Mouse (Mus musculus) lung, postnatal 14 days (tissue): Measurements from ENCODE around the gene Sptlc2.

Experiments
- DNase-seq: peaks from one replicate; pipeline ENCODE4 v3.0.0; 2021

Gene Sptlc2

DNA sequence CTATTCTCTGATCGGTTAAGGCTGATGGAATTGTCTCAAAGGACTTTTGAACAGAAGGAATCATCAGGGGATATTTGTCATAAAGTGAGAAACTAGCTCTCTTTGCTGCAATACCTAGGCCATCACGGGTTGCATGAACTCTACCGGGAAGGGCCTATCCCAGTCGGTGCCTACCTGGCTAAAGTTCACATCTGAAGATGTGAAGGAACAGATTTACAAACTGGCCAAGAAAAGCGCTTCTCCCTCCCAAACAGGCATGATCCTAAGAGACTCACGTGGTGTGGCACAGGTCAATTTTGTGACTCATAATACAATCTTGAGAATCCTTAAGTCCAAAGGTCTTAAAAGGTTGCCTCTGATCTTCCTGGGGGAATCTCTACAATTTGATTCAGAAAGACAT lies 6.2 kb upstream of the Sptlc2 start:
- DNase-seq: no peak

DNA sequence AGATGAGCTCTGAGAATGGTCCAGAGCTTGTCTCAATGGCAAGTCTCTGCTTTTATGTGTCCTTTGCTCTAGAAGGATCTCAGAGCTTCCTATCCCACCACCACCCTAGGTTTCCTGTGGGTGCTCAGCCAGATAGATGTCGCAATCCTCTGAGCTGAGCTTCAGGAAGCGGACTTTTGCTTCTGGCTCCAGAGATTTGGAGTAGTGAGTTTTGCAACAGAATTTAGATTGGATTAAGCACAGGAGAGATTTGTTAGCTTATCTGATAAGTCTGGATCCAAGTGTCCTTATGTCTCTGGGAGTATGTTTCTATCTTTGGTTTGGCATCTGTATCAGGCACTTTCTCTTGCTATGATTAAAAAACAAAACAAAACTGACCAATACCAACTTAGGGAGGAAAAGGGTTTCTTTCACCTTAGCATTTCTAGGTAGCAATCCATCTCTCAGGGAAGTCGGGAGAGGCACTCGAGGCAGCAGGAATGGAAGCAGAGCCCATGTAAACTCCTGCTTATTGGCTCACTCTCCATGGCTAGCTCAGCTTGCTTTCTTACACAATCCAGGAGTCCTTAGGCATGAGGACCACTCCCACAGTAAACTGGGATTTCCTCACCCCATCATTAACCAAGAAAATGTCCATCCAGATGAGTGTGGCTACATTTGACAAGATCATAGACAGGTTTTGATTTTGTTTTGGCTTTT lies 5.4 kb upstream of the Sptlc2 start:
- DNase-seq: peak; percentile 48

DNA sequence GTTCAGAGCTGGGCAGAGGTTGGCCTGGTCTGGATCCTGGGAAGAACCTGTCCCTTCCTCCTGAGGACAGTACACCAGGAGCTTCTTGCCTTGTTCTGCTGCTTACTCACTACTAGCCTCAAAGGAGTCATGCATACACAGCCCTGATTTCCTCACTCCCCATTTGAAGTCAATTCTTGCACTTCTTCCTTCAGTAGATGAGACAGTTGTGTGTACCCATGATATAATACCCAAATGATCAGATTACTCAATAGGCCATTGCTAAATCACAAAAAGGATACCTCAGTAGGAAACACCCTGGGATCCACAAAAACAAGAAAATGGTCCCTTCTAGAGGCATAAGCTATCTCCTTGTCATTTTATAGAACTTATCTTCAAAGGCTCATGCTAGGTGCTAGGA lies 3.2 kb upstream of the Sptlc2 start:
- no peak for DNase-seq

DNA sequence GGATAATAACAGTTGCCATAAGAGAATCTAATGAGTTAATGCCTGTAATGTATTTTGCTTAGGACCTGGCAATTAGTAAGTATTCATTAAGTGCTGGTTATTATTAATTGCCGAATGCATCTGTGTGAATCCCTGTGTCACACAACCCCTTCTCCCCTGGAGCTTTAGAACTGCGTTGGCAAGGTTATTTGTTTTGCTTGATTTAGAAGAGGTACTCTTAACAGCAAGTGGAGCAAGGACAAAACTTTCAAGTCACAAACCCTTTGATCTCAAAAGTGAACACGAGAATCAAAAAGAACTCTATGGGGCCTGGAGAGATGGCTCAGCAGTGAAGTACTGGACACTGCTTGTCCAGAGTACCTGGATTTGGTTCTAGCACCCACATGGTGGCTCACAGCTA lies 1.1 kb upstream of the Sptlc2 start:
- no peak for DNase-seq

DNA sequence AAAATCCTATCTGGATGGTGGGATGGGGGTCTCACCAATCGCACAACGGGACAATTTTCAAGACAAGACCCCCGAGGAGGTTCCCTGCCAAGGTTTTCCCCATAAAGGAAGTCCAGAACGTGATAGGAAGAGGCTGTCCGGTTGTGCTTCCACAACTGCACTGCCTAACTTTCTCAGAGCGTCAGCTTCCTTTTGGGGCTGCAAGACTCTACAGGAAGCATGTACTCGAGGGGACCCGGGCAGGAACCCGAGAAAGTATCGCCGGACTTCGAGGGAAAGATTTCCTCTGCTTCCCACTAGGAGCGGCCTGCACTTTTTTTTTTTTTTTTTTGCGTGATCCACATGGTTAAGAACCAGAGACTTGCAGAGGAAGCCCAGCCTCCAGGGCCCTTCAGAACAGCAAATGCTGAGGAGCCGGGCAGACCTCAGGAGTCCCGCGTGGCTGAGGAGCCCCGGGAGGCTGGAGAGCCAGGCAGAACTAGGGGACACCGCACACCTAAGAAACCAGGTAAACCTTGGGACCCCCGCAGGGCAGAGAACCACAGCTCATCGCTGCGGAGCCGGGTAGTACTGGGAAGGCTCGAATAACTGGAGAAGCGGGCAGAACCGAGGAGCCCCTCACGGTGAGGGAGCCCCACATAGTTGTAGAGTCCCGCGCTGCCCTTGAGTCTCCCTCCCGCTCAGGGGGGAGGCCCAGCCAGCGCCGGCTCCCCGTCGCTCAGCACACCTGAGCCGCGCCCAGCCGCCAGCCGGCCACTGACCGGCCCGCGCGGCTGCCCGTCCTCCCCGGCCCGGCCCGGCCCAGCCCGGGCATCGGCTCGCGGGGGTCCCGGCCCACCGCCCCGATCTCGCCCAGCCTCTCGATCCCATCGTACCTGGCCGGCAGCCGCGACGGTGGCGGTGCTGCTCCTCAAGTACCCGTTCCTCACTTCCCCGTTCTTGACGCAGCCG lies 709 bp downstream of the Sptlc2 start:
- peak; percentile 38 for DNase-seq

DNA sequence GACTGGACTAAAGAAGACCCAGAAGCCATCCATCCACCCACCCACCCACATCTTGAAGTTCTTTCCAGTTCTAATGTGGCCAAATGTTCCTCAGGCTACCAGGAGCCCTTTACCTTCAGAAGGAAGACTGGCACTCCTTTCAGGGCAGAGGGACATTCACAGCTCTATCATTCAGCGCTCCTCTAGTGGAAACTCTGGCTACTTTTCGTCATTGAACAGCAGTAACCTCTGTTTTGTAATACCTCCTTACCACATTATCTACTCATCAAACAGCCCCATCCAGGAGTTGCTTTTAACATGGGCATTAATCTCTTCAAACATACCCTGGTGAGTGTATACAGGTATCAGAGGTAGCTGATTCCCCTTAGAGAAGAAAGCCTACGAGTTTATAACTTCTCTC lies 3.1 kb downstream of the Sptlc2 start:
- no peak for DNase-seq

DNA sequence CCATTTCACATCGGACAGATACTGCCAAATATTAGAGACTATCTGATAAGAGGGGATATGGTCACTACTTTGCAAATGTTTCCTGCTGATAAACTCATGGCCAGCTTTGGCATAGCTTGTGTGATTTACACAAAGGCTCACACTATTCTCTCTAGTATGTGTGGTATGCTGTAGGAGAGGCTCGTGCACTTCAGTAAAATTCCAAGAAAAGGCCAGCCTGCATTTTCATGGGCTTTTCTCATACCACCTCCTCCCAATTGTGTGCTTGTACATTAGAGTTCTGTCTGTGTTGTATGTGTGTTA lies 6.8 kb downstream of the Sptlc2 start:
- no peak for DNase-seq

DNA sequence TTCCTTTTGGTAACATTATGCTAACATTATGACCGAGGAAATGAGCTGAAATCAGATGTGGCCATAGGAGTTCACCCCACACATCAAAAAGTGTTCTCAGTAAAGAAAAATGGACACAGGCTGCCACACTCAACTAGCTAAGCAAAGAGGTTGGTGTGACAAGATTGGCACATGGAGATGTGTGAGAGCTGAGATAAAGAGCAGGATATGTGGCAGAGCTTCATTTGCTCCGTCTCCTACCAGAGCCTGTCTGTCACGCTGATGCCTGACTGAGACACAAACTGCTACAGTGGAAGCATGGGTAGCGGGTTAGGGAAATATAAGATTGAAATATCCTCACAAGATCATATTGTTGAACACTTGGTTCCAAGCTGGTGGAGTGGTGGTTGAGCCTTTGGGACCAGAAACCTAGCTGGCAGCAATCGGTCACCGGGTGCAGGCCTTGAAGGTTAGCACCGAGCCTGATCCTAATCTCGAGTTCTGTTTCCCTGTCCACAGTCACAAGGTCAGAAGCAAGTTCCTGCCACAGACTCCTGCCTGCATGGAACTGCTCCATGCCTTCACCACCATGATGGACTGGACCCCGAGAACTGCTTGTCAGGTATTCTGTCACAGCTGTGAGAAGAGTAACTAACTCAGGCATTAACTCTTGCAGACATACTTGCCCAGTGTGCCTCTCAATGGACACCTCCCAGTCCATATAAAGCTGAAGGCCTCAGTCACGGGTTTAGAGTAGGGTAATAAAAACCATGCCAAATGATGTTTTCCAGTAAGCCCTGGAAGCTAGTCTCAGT lies 7.4 kb downstream of the Sptlc2 start:
- no peak for DNase-seq

DNA sequence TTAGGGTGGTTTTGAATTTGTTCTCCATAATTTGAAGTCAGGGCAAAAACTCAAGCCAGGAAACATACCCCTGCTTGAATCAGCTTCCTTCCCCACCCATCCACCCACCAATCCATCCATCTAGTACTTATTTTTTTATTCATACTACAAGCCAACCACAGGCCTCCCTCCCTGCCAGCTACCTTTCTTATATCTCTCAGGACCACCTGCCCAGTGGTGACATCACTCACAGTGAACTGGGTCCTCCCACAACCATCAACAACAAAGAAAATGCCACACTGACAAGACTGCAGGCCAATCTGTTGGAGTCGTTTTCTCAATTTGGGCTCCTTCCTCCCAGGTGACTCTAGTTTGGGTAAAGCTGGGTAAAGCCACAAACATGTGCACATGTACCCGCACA lies 8.7 kb downstream of the Sptlc2 start:
- no peak for DNase-seq

DNA sequence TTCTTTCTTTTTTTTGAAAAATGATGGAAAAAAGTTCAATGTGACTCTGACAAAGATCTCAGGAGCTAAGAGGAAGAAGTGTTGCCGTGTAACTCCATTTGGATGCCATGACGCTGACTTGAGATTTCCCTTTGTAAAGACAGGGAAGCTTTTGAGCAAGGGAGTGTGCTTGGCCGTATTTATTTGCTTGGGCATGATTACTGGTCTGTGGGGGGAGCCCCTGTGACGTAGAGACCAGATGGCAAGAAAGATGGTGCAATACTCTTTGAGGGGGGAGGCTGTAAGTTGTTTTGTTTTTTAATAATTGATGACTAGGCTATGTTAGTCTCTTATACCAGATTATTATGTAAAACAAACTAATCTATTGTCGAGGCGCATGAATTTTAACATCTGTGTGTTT lies 14.0 kb downstream of the Sptlc2 start:
- DNase-seq: no peak

DNA sequence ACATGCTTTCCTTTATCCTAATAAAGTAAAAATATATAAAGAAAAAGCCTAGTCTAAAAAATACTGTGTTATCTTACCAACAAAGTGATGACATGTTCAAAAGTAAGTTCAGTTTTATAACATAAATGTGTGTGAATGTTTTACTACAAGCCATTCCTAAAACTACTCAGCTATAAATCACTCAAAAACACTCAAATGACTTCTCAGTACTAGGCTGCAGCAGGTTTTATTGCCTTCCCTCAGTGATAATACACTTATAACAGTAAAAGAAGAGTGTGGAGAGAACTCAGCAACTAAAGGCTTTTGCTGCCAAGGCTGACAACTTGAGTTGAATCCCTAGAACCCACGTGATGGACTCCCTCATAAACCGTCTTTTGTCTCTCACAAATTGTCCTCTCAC lies 18.8 kb downstream of the Sptlc2 start:
- no peak for DNase-seq

DNA sequence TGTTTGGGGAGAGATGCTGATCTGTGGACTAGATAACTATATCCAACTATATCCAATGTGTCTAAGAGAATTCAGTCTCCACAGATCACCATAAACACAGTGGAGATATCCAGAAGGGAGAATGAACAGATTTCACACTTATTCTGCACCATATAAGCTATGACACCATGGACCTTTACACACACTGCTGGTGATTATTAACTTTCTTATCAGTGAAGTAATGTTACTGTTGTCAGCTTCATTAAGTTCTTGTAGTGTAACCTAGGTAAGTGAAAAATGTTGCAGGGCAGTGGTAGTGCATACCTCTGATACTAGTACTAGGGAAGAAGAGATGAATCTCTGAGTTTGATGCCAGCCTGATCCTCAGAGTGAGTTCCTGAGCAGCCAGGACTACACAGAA lies 20.1 kb downstream of the Sptlc2 start:
- DNase-seq: no peak

DNA sequence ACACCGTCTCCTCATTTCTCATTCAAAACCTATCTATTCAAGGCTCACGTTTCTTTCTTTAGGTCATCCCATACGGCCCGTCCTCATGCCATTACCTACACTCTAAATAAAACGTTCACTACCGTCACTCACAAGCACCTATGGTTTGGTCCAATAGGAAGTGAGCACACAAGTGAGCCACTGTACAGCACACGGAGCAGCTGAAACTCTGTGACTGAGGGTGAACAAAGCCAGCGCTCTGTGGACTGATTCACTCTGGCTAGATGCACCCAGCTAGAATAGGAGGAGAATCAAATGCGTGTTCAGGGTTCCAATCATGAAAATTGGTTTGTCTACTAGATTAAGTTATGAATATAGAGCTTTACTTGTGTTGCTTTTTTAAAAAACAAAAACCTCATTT lies 22.5 kb downstream of the Sptlc2 start:
- DNase-seq: no peak

DNA sequence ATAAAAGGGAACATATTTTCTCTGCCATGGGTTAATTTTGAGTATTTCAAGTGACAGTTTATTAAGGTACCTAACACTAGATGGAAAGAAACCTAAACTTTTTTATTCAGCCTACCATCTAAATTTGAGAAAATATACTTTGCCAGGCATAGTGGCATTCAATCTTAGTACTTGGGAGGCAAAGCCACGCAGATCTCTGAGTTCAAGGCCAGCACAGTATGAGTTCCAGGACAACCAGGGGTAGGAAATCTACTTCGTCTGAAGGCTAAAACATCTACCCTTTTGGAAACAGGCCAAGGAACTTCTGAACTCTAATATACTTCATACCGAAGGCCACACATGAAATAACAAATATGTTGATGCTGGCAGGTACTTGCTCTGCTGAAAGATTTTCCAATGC lies 26.0 kb downstream of the Sptlc2 start:
- no peak for DNase-seq

DNA sequence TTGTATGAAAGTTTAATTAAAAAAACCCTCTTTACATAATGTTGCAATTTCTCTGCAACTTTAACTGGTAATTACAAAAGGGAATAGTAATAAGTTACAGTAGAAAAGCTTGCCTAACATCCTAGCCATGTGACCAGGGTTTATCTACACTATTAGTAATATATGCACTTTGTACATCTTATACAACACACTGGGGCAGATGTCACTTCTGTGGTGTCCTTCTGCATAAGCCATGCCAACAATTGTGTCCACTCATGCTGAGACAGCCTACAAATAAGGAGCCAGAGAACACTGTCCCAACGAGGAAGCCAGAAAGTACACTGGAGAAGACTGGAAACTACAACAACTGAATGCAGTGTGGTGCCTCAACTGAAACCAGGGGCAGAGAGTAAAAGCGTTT lies 40.1 kb downstream of the Sptlc2 start:
- DNase-seq: no peak

DNA sequence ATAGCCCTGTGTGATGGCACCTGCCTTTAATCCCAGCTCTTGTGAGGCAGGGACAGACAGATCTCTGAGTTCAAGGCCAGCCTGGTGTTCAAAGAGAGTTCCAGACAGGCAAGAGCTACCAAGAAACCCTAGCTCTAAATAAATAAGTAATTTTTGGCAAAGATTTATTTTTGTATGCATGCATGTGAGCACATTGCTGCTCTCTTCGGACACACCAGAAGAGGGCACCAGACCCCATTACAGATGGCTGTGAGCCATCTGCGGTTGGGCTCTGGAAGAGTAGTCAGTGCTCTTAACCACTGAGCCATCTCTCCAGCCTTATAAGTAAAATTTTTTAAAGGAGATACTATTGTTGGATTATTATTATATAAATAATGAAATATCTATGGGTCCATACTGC lies 40.6 kb downstream of the Sptlc2 start:
- peak; percentile 20 for DNase-seq

DNA sequence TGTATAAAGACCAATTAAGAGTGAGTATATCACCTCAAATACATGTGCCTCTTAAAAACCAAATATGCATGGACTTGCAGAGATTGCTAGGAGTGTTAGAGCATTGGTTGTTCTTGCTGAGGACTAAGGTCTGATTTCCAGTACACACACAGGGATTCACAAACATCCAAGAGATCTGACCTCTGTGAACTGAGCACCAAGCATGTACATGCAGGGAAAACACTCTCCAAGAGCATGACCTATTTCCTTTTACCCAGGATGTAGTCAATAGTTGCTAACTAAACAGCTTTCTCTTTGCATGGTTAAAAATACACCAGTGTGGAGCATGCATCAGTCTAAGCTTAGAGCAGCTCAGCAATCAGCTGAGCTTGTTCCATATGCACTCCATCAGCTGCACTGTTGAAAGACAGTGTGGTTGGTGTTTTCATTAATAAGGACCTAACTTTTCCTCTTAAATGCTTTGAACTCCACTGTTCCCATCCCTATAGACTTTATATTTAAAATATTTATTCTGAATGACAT lies 45.0 kb downstream of the Sptlc2 start:
- no peak for DNase-seq

DNA sequence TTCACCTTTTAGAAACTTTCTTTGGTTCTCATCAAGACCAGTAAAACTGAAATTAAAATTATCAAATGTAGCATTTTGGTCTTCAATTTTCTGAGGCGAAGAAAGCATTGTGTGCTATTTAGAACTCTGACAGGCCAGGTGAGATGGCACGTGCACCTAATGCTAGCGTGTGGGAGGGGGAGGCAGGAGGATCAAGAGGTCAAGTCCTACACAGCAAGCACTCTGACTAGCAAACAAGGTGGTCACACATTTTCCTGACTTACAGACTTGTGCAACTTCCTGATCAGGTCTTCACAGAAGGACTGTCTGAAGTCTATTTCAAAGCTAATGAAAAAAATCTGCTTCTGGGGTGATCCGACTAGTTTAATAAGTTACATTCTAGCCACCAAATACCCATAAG lies 50.1 kb downstream of the Sptlc2 start:
- no peak for DNase-seq

DNA sequence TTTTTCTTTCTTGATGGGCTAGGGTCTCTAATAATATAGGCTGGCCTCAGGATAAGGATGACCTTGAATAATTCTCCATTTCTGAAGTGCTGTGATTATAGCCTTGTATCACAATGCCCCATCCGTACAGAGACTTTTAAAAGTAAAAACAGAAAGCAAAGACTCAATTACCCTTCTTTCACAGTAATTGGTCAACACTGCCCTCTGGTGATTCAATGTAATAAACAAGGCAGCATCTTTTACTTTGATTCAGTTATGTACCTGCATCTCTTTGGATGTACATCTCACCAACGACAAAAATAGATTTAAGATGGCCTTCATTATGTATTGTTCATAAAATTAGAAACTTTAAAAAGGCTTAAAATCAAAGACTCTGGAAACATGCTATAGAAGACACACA lies 53.3 kb downstream of the Sptlc2 start:
- no peak for DNase-seq

DNA sequence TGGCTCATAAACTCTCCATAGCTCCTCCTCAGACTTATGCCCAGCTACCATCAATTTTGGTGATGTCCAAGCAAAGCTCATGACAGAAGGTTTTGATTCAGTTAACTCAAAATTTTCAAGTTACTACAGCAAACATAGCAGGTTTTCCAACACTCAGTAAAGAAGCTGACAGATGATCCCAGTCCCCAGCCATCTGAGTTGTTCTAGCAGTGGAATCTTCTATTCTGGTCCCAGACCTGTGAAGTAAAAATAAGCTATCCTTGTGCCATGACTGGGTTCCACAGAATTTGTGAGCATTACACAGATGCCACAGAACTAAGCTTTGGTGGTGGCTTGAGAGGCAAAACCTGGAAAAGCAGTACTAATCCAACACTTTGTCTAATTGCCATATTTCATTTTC lies 54.4 kb downstream of the Sptlc2 start:
- DNase-seq: no peak

DNA sequence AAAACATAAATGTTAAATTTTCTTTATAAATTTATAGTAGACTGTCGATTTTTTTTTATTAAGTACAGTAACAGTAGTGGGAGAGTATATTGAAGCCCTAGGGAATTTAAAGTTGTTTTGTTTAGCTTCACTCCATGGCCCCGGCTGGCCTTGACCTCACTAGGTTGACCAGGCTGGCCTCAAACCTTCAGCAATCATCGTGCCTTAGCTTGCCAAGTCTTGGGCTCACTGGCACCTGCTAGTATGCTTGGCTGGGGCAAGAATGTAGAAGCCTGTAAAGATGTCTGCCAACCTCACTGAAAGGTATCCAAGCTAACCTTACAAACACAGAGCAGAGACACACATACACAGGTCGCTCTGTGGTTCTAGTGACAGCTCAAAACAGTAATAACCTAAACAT lies 55.6 kb downstream of the Sptlc2 start:
- DNase-seq: no peak

DNA sequence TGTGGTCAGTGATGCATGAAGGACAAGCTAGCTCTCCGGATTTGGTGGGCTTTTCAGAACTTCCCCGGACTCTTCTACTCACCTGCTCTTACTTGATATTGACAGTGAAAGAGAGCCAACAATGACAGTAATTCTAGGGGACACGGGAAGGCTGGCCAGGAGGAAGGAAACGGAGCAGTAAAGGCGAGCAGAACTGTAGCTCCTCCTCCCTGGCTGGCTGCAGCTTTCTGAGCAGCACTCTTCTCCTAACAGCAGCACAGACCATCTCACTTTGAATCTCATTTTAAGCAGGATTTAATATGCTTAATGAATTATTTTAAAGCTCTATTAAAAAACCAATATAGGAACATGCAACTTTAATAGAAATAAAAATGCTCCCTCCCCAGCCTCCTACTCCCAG lies 56.2 kb downstream of the Sptlc2 start:
- no peak for DNase-seq

DNA sequence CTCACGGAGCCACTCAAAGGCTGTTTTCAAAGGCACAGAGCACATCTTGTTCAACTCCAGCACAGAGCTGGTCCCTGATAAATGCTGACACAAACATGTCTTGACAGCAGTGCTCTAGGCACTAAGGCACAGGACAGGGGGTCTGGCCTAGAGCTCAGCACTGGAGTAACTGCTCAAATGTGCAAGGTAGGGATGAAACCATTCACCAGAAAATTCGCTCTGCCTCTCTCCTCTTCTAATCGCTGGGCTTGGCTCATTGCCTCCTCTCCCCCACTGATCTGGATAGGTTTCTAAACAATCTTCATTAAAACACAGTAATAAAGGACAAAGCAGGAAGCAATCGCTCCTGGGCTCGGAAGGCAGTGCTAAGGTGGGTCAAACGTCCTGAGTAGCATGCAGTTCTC lies 57.1 kb downstream of the Sptlc2 start:
- DNase-seq: no peak

DNA sequence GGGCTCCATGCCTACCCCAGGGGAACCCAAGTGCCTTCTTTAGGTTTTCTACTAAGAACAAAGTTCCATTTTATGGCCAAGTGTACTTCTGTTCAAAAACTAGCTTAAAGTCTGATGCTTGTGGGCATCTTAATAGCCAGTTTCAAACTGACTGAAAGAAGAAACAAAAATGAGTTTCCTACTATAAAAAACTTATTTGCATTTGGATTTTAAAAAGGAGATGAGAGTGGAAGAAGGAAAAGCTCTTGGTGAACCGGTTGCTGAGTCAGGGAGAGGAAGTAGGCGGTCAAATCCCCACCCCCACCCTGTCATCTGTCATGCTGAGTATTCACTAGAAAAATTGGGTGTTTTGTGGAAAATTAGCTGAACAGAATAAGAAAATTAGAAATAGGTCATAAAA lies 57.9 kb downstream of the Sptlc2 start:
- no peak for DNase-seq
